Mouse (Mus musculus): ENCODE results near the gene Galnt16. TPM values are rescaled to one million over a fixed set of nuclear protein-coding genes. Genes with fewer than 3 reads are reported as not detected.

The Galnt16 gene
- polyA plus RNA-seq, 1 experiment from 2014 or later: 24.7 TPM

DNA sequence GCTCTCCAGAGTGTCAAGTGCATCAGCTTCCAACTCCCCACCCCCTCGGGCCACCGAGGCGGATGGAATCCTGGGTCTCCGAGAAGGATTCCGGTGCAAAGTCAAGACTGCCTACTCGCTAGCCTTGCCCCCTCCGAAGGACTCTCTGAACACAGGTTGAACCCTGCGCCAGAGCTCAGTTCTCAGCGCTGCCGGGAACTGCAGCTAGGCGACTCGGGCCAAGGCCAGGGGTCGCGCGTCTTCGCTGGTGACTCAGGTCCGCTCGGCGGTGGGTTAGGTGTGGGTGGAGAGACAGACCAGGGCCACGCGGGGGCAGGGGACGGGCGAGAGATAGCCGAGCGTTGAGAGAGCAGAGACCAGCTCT is 298 bp downstream of the Galnt16 start:
- peak overlapping the region; percentile 94 for H3K4me2 ChIP-seq (replicated peaks)
- no peaks in the 10 kb centered on the region for H3K36me3 ChIP-seq
- H3K9ac ChIP-seq (replicated peaks): peak overlapping the region; percentile 74
- H3K4me1 ChIP-seq: peaks cover 28% of the 10 kb centered on the region
- peak overlapping the region; percentile 82 for H3K4me3 ChIP-seq
- no peaks in the 10 kb centered on the region for H3K9me3 ChIP-seq
- WGBS: under 1% methylated on average over 25 of the region's 25 CpGs
- peak overlapping the region; percentile 92 for H3K27ac ChIP-seq (replicated peaks)
- peak; percentile 70 for ATAC-seq (ENCODE audit: low FRiP score, low read depth)
- peaks cover 35% of the 10 kb centered on the region for H3K27me3 ChIP-seq

DNA sequence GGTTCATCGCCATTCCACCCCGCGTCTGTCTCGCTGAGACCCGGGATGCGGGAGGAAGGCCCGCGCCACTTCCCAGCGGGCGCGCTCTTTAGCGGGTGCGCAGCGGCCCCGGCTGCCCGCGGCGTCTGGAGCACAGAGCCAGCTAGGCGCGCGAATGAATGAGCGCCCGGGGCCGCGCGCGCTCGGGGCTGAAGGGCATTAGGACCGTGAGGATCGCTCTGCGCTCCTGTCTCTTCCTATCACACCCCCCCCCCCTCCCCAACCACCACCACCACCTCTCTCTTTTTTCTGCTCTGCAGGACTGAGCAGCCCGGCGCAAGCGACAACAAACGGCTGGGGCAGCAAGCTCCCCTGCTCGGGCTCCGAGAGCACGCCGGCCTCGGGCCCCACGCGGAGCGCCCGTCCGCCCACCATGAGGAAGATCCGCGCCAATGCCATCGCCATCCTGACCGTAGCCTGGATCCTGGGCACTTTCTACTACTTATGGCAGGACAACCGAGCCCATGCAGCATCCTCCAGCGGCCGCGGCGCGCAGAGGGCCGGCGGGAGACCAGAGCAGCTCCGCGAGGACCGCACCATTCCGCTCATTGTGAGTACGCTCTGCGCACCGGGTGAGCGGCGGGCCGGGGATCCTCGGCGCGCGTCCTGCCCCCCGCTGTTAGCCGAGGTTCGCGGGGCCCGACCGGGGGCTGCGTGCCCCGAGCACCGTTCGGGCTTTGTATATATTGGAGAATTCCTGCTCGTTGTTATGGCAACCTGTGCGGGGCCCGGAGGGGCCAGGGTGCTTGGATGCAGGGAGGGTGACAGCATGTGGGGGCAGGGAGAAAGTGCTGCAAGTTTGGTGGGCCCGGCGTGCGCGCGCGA is 912 bp downstream of the Galnt16 start:
- peak; percentile 75 for ATAC-seq (ENCODE audit: low FRiP score, low read depth)
- Histone ChIP-seq H3K9ac (replicated peaks) (peak overlapping the region; percentile 74), H3K27me3 (peaks cover 35% of the 10 kb centered on the region), H3K36me3 (no peaks in the 10 kb centered on the region), H3K4me1 (peaks cover 33% of the 10 kb centered on the region), H3K4me2 (replicated peaks) (peak overlapping the region; percentile 94), H3K4me3 (peak overlapping the region; percentile 82), H3K27ac (replicated peaks) (peak overlapping the region; percentile 92), H3K9me3 (no peaks in the 10 kb centered on the region)
- WGBS: under 1% methylated on average over 73 of the region's 90 CpGs

DNA sequence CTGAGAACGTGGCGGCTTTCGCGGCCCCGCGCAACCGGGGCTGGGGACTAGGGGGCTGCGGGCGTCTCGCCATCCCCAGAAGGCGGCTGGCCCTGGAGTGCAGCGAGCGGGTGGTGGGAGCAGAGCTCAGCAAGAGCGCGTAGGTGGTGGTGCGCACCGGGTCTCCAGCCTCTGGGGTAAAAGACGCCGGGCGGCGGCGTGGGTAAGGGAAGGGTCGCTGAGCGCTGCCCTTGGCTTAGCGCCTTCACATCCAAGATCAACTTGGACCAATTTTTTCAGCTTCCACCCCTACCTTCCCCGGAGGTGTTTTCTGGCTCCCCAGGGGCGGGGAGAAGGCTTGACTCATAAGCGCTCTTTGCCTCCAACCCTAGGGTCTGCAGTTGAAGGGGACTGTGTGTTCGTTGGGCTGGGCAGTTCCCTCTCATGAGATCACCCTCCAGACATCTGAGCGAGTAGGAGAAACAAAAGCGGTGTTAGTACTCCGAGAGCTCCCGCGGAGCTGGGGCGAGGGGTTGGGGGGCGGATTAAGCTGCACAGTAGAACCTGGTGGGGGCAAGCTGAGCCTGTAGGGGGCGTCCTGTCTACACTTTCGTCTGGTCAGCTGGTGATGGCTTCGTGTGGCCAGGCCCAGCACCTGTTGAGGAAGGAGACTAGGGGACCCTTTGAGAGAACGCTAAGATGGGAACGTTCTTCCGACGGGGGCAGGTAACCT is 1.7 kb downstream of the Galnt16 start:
- WGBS: under 1% methylated on average over 42 of the region's 43 CpGs
- peaks cover 35% of the 10 kb centered on the region for H3K4me1 ChIP-seq
- ATAC-seq (ENCODE audit: low FRiP score, low read depth): peak; percentile 61
- H3K9ac ChIP-seq (replicated peaks): peak overlapping the region; percentile 74
- peak overlapping the region; percentile 92 for H3K27ac ChIP-seq (replicated peaks)
- no peaks in the 10 kb centered on the region for H3K36me3 ChIP-seq
- peak overlapping the region; percentile 82 for H3K4me3 ChIP-seq
- H3K9me3 ChIP-seq: no peaks in the 10 kb centered on the region
- peak overlapping the region; percentile 94 for H3K4me2 ChIP-seq (replicated peaks)
- H3K27me3 ChIP-seq: peaks cover 35% of the 10 kb centered on the region

DNA sequence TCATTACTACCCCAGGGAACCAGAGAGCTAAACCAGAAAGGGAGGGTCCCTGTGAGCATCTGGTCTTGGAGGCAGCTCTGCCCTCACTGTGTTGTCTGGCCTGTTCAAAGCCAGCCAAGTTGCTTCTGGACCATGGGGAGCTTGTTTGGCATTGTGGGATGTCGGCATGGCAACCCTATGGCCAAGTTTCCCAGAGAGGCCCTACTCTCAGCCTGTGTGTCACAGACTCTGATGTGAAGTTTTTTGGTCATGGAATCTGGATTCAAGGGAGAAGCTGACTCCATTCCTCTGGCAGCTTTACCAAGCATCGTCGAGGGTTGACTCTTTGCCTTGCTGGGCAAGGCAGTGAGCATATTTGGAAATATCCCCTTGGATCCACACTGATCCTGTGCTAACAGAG is 3.9 kb downstream of the Galnt16 start:
- H3K36me3 ChIP-seq: no peaks in the 10 kb centered on the region
- WGBS: 70% methylated on average over 3 of the region's 3 CpGs
- peak overlapping the region; percentile 5; the same call in 1 of the 2 replicates for H3K9ac ChIP-seq (replicated peaks)
- no peak overlapping the region for H3K27ac ChIP-seq (replicated peaks)
- H3K9me3 ChIP-seq: no peaks in the 10 kb centered on the region
- H3K4me1 ChIP-seq: peaks cover 51% of the 10 kb centered on the region
- no peak overlapping the region for H3K4me2 ChIP-seq (replicated peaks)
- no peak for ATAC-seq (ENCODE audit: low FRiP score, low read depth)
- no peak overlapping the region for H3K4me3 ChIP-seq
- peaks cover 17% of the 10 kb centered on the region for H3K27me3 ChIP-seq

DNA sequence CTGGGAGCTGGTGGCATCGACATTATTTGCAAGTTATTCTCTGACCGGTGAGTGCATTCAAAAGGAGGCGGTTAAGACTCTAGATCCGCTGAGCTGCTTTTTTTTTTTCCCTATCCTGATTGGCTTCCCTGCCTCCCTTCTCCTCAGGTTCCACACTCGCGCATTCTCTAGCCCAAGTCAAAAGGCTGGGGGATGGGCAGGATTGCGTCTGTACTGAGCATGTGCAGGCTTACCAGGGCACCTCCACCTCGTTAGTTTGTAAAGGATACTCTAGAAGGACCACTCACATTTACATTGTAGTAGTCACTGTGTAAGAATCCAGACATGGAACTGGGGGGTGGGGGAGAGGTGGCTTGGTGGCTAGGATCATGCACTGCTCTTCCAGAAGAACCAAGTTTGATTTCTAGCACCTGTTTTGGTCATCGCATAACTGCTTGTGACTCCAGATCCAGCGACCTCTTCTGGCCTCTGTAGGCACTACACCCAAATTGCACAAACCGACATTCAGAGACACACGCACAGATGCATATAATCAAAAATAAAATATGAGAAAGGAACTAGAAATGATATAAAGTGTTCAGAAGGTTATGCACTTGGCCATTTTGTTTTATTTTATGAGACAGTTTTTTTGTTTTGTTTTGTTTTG is 6.3 kb downstream of the Galnt16 start:
- Histone ChIP-seq H3K36me3 (no peaks in the 10 kb centered on the region), H3K4me3 (no peak overlapping the region), H3K4me1 (peaks cover 62% of the 10 kb centered on the region), H3K4me2 (replicated peaks) (no peak overlapping the region), H3K9ac (replicated peaks) (no peak overlapping the region), H3K27me3 (no peaks in the 10 kb centered on the region; the same call in 1 of the 2 replicates), H3K9me3 (no peaks in the 10 kb centered on the region), H3K27ac (replicated peaks) (no peak overlapping the region)
- WGBS: 22% methylated on average over 12 of the region's 12 CpGs
- ATAC-seq (ENCODE audit: low FRiP score, low read depth): no peak

DNA sequence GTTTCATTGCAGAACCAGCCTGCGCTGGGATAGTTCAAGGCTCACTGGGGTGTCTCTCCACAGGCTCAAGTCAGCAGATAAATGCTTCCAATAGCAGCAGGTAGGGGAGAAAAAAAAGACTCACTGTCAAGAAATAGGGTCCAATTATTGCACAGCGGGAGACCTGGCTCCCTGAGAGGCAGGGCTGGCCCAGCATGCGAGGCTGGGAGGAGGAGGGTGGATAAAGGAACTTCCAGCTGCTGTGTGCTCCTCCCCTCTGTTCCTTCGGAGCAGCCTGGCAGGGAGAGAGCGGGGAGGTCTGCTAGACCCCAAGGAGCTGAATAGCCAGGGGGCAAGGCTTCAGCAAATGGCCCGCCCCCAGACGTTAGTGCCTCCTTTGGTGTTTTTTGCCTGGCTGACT is 7.4 kb downstream of the Galnt16 start:
- WGBS: 7% methylated on average over 7 of the region's 7 CpGs
- H3K9me3 ChIP-seq: no peaks in the 10 kb centered on the region
- H3K9ac ChIP-seq (replicated peaks): no peak overlapping the region
- H3K4me3 ChIP-seq: no peak overlapping the region
- H3K27ac ChIP-seq (replicated peaks): no peak overlapping the region
- H3K4me1 ChIP-seq: peaks cover 54% of the 10 kb centered on the region
- no peaks in the 10 kb centered on the region; the same call in 1 of the 2 replicates for H3K27me3 ChIP-seq
- ATAC-seq (ENCODE audit: low FRiP score, low read depth): 0 out of 2 replicates have a peak, but pooled peaks have one; percentile 57
- no peaks in the 10 kb centered on the region for H3K36me3 ChIP-seq
- no peak overlapping the region for H3K4me2 ChIP-seq (replicated peaks)

DNA sequence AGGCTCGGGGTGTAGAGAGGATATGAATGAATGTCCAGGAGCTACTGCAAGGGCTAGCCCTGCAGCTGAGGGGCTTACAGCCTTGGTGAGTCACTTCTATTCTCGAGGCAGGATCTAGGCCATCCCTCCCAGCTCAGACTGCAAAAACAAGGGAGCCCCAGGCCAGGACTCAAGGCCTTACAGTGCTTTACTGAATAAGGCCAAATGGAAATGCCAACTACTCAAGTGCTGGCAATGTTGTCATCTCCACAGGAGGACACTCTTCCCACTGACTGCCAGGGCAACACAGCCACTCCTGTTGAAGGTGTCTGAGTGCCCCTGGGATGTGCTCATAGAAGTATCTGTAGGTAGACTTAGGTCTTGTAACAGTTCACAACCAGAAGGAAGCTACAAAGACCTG is 8.4 kb downstream of the Galnt16 start:
- Histone ChIP-seq H3K9ac (replicated peaks) (no peak overlapping the region), H3K4me2 (replicated peaks) (no peak overlapping the region), H3K27ac (replicated peaks) (no peak overlapping the region), H3K27me3 (no peaks in the 10 kb centered on the region), H3K4me3 (no peak overlapping the region), H3K36me3 (no peaks in the 10 kb centered on the region), H3K9me3 (no peaks in the 10 kb centered on the region), H3K4me1 (peaks cover 46% of the 10 kb centered on the region)
- 60% methylated on average over 2 of the region's 2 CpGs for WGBS
- no peak for ATAC-seq (ENCODE audit: low FRiP score, low read depth)

DNA sequence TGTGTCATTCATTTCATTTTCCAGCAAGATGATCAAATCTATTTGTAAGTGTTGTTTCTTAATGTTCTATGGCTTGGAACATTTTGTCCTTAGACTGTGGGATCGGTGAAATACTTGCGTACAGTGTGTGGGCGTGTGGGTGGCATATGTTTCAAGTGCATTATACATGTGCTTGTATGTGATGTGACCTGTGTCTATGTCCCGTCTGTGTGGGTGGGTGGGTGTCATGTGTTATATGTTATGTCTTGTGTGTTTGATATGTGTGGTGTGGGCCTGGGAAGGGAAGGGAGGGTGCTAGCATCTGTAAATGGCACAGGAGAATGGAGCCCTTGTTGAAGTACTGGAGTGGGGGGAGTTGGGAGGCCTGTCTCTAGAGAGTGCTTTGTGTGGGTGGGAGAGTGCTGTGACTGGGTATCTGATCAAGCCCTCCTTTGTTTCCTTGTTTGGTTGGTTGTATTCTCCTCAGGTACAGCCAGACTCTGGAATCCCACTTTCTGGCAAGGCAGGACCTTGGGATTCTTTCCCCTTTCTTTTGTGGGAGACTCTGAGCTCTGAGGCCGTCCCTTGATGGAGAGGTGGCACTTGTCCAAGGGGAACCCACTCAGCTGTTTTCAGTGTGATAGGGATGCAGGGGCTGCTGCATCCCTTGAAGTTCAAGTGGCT is 9.8 kb downstream of the Galnt16 start:
- H3K9me3 ChIP-seq: no peaks in the 10 kb centered on the region
- no peak for ATAC-seq (ENCODE audit: low FRiP score, low read depth)
- H3K4me1 ChIP-seq: peaks cover 39% of the 10 kb centered on the region
- no peak overlapping the region for H3K4me3 ChIP-seq
- WGBS: 88% methylated on average over 5 of the region's 5 CpGs
- no peak overlapping the region for H3K4me2 ChIP-seq (replicated peaks)
- H3K27me3 ChIP-seq: no peaks in the 10 kb centered on the region
- no peak overlapping the region; the same call in 1 of the 2 replicates for H3K27ac ChIP-seq (replicated peaks)
- H3K36me3 ChIP-seq: no peaks in the 10 kb centered on the region
- no peak overlapping the region for H3K9ac ChIP-seq (replicated peaks)

DNA sequence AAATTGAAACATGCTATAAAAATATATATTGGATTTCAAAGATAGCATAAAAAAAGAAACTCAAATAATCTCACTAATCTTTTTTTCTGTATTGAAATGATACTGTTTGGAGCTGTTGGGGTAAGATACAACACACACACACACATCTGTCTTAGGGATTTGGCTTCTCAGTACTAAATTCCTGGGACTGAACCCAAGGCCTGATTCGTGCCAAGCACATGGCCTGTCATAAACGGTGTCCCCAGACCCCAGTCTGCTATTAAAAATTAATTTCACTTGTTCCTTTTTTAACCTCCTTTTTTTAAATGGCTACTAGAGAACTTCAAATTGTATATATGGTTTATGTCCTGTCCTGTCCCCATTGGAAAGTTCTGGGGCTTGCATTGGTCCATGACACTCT is 12.0 kb downstream of the Galnt16 start:
- Histone ChIP-seq H3K9me3 (no peaks in the 10 kb centered on the region), H3K36me3 (no peaks in the 10 kb centered on the region), H3K4me1 (peaks cover 32% of the 10 kb centered on the region), H3K4me2 (replicated peaks) (no peak overlapping the region), H3K9ac (replicated peaks) (no peak overlapping the region), H3K4me3 (no peak overlapping the region), H3K27me3 (no peaks in the 10 kb centered on the region), H3K27ac (replicated peaks) (no peak overlapping the region)
- ATAC-seq (ENCODE audit: low FRiP score, low read depth): no peak
- WGBS: 82% methylated on average over 2 of the region's 2 CpGs

DNA sequence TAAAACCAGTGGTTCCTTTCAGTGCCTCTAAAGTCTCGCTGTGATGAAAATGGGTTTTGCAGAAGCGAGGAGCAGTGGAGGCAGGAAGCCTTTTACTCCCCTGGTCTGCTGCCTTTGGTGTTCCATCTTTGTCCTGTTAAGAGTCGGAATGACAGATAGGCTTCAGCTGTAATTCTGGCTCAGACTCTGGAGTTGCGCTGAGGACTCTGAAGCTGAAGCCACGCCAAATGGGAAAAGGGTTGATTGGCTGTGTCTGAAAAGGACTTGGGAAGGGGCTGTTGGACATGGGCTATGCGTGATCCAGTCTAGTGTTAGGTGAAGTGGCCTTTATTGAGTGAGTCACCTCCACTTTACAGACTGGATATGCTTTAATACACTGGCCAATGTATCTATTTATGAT is 12.6 kb downstream of the Galnt16 start:
- Histone ChIP-seq H3K9ac (replicated peaks) (no peak overlapping the region), H3K27me3 (no peaks in the 10 kb centered on the region), H3K9me3 (no peaks in the 10 kb centered on the region), H3K4me2 (replicated peaks) (no peak overlapping the region), H3K4me1 (peaks cover 26% of the 10 kb centered on the region), H3K36me3 (no peaks in the 10 kb centered on the region), H3K4me3 (no peak overlapping the region), H3K27ac (replicated peaks) (no peak overlapping the region)
- no peak for ATAC-seq (ENCODE audit: low FRiP score, low read depth)
- WGBS: 84% methylated on average over 6 of the region's 6 CpGs

DNA sequence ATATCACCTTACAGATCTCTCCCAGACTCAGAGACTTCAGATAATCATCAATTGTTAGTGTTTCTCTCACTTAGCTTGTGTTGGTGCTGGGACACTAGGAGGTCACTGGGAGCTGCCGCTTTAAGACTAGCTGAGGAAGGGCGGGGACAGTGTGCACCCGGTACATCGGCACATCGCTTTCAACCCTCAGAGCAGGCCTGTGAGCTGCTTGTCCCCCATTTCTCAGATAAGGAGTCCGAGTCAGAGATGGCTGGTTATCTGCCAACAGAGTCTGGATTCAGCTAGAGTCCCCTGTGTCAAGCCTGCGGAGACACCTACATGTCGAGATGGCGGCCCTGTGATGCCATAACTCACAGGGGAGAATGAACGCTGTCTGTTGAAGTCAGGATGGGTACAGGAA is 13.5 kb downstream of the Galnt16 start:
- Histone ChIP-seq H3K27ac (replicated peaks) (no peak overlapping the region), H3K9ac (replicated peaks) (no peak overlapping the region), H3K27me3 (no peaks in the 10 kb centered on the region), H3K4me2 (replicated peaks) (no peak overlapping the region), H3K4me3 (no peak overlapping the region), H3K9me3 (no peaks in the 10 kb centered on the region), H3K4me1 (peaks cover 16% of the 10 kb centered on the region), H3K36me3 (no peaks in the 10 kb centered on the region)
- 86% methylated on average over 10 of the region's 10 CpGs for WGBS
- no peak for ATAC-seq (ENCODE audit: low FRiP score, low read depth)

Measured in midbrain, embryonic 12.5 days (tissue).